Mouse (Mus musculus): ENCODE data around the gene Fam118a.
A peak's percentile ranks its signal among the peaks of the same experiment; 100 is the strongest.

The Fam118a gene

DNA sequence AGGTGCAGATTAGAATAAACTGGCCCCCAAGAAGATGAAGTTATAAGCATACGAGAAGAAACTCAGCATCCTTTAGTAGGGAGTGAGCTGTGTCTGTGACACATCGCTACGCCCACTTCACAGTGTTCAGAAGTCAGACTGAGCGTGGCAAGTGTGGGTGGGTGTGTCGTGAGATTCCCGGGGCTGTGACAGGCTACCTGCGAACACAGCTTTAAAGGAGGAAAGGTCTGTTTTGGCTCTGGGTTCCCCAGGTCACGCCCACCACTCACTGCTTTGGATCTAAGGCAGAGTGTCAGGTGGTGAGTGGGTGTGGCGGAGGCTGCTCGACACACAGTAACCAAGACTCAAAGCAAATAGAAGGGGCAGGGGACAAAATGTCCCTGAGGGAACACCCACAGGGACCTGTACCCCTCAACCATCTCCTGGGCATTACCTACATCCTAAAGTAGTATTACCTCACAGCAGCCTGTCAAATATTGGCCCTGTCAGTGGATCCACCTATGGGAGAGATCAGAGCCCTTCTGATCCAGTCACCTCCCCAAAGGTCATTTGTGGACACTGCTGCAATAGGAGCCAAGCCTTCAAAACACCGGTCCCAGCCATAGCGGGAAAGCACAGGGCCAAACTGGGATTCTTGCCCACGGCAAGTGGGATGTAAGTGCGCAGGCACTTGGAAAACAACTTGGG lies 30.8 kb upstream of the Fam118a start:
- no peak for TF ChIP-seq GATA4 (IDR thresholded peaks at IDR 0.05; ENCODE audit: insufficient replicate concordance, low read length)

DNA sequence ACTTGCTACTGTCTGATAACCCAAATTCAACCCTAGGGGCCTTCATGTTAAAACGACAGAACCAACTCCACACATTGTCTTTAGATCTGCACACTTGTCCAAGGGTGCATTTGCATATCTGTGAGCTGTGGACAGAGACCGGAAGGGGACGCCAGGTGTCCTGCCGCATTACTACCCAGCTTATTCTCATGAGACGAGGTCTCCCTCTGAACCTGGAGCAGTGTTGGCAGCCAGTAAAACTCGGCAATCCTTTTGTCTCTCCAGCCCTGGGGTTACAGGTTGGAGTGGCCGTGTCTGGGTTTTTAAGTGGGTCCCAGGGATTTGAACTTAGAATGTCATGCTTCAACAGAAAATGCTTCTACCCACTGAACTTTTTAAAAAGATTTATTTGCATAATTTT lies 28.8 kb upstream of the Fam118a start:
- no peak for TF ChIP-seq GATA4 (IDR thresholded peaks at IDR 0.05; ENCODE audit: insufficient replicate concordance, low read length)

- no peak for TF ChIP-seq GATA4 (IDR thresholded peaks at IDR 0.05; ENCODE audit: insufficient replicate concordance, low read length)
These were observed 27.5 kb upstream of the Fam118a start for GRCm38 (mm10) chr15:85000984-85001982.

GRCm38 (mm10) chr15:85009666-85010065 lies 19.1 kb upstream of the Fam118a start:
- no peak for TF ChIP-seq GATA4 (IDR thresholded peaks at IDR 0.05; ENCODE audit: insufficient replicate concordance, low read length)

DNA sequence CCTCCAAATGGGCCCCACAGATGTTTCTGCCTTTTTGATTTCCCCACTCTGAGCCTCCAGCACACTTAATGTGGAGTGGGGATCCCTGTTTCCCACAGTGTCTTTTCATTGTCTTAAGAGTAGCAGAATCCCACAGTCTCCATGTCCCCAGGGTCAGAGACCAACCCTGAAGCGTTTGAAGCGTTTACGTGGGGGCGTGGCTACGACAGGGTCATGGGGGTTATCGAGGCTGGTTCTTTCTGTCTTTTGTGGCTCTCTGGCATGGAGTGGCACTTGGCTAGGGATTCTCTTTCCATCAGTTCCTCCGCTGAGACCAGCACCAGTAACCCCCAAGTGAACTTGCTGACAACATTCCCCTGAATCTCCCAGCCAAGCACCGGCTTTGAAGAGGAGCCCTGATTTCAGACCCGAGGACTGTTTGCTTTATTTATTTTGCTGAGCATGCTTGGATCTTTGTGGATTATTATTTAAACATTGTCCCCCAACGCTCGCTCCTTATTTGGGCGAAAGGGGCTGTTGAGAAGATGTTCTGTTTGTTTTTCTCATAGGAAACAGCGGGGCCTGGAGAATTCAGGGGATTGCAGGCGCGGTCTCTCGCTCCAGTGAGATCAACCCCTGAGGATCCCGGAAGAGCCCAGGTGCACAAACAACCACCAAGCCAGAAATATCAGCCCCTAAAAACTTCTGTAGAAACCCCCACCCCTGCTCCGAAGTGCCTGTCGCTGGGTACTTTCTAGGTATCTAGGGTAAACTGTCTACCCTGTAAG lies 16.7 kb upstream of the Fam118a start:
- no peak for TF ChIP-seq GATA4 (IDR thresholded peaks at IDR 0.05; ENCODE audit: insufficient replicate concordance, low read length)

- TF ChIP-seq GATA4 (IDR thresholded peaks at IDR 0.05; ENCODE audit: insufficient replicate concordance, low read length) = no peak
These were observed 16.1 kb upstream of the Fam118a start for GRCm38 (mm10) chr15:85012662-85013054.

DNA sequence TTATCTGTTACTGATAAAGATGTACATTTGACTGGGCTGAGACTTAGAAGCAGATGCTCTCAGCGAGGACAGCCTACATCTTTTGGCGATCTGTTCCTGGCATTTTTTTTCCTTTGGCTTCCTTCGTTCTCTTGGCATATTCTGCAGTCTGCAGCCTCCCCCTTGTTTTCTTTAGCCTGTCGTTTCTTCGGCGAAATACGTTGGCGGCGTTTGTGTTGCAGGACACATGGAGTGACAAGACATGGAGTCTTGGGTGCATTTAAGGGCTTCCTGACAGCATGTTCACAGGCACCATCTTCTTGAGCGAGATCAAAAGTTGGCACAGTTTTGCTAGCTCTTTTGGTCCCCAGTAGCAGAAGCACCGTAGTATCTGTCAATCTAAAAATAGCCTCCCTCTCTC lies 13.0 kb upstream of the Fam118a start:
- no peak for TF ChIP-seq GATA4 (IDR thresholded peaks at IDR 0.05; ENCODE audit: insufficient replicate concordance, low read length)

- no peak for TF ChIP-seq GATA4 (IDR thresholded peaks at IDR 0.05; ENCODE audit: insufficient replicate concordance, low read length)
These were observed 11.6 kb upstream of the Fam118a start, which contains the start of gene Upk3a for GRCm38 (mm10) chr15:85016951-85017664. Upk3a (plus strand) TSS chr15:85017141.

DNA sequence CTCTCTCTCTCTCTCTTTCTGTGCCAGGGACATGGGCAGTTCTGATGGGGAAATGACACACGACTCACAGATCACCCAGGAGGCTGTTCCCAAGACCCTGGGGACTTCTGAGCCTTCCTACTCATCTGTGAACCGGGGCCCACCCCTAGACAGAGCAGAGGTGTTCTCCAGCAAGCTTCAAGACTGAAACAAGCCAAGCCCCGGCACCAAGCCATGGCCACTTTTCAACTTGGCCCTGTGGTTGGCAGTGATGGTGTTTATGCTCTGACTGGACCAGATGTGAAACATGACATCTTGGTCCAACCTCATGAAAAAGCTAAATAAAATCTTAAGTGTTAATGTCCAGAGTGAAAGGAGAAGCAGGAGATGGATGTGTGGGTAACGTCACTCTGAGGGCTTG lies 6.5 kb upstream of the Fam118a start:
- TF ChIP-seq GATA4 (IDR thresholded peaks at IDR 0.05; ENCODE audit: insufficient replicate concordance, low read length) = no peak

GRCm38 (mm10) chr15:85026197-85026596 lies 2.6 kb upstream of the Fam118a start:
- no peak for TF ChIP-seq GATA4 (IDR thresholded peaks at IDR 0.05; ENCODE audit: insufficient replicate concordance, low read length)

DNA sequence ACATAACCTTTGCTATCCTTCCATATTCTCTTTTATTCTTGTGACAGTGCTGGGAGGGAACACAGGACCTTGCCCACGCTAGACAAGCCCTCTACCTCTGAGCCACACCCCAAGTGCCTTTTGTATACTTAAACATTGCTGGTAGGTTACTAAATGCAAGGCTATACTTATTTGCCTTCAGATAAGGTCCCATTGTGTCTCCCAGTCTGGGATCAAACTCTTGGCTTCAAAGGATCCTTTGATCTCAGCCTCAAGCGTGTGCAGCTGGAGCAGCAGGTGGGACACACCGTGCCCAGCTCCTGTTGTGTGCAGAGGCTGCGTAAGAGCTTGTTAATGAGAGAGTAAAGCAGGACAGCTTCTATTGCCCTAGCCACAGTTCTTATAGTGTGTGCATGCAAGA lies 1.0 kb upstream of the Fam118a start:
- TF ChIP-seq GATA4 (IDR thresholded peaks at IDR 0.05; ENCODE audit: insufficient replicate concordance, low read length) = no peak

- no peak for TF ChIP-seq GATA4 (IDR thresholded peaks at IDR 0.05; ENCODE audit: insufficient replicate concordance, low read length)
These were observed 3.1 kb downstream of the Fam118a start for GRCm38 (mm10) chr15:85031866-85032265.

DNA sequence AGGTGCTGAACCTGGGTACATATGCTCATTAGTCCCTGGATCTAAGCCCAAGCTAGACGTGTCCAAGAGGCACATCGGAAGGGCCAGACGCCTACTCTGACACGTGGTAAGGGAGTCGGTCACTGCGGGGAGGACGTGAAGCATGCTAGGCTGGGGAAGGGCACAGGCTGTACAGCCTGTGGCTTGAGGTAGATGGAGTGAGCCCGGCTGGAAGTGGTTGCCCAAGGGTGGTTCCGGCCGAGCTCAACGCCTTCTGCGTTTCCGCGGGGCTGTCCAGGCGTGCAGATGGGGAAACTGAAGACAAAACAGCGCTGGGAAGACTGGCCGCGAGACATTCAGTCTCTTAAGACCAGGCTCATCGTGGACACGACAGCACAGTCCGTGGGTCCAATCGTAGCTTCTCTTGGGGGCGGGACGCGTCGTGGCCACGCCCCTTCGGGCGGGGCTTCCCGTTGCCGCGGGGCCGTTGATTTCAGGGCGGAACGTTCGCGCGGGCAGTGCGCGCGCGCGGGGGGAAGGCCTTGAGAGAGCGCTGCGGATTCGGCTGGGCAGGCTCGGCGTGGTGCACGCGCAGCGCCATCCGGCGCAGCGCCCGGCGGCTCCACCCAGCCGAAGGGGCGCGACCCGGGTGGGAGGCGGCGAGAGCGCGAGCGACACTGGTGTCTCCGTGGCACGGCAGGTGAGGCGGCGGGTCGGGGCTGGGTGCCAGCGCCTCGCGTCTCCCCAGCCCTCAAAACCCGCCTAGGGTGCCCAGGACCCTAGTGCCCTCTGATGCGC lies 8.0 kb downstream of the Fam118a start:
- peak; percentile 42; the same call in 1 of the 2 replicates for TF ChIP-seq GATA4 (IDR thresholded peaks at IDR 0.05; ENCODE audit: insufficient replicate concordance, low read length)

DNA sequence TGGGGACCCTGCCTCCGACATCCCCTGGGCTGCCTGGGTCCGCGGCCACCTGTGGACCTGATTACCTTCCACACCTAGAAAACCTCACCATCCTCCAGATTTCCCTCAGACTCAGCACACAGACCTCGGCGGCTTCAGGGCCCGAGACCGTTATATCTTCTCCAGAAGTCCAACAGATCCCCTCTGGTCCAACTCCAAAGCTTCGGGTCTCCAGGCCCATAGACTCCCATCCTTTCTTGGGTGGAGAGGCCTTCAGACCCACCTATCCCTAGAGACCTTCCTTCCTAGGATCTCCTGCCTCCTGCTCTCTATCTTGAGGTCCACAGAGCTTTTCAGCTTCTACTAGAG lies 8.6 kb downstream of the Fam118a start:
- TF ChIP-seq GATA4 (IDR thresholded peaks at IDR 0.05; ENCODE audit: insufficient replicate concordance, low read length) = no peak

Data from liver, adult (tissue).